Mouse (Mus musculus) thymus, postnatal 0 days (tissue): ENCODE measurements around the gene Pigyl. TPM values are rescaled to one million over a fixed set of nuclear protein-coding genes. Genes with fewer than 3 reads are reported as not detected.

Source experiments
- DNase-seq: peaks from one replicate; pipeline ENCODE4 v3.0.0-alpha.2; 2015; ENCODE audit warnings: low spot score
- polyA plus RNA-seq: library from polyadenylated mRNA; unstranded; fragments of >200 nt; fragmentation: Nextera tagmentation; extraction: Ambion mirVana; gene quantifications from 2 replicates; pipeline ENCODE4 v1.2.1, GENCODE M21; 2015

Gene Pigyl
- polyA plus RNA-seq, result 105 and 111 TPM in 2 replicates

- DNase-seq, result peak; percentile 98
These were observed at the start of gene Pigyl for GRCm38 (mm10) chr9:22156497-22157245. Gene Pigyl (plus strand): TSS chr9:22156846.

- DNase-seq, result no peak
These were observed 48.5 kb upstream of the Pigyl start for GRCm38 (mm10) chr9:22108194-22108593.

GRCm38 (mm10) chr9:22115635-22116034 is 41.0 kb upstream of the Pigyl start:
- no peak for DNase-seq

- peak; percentile 43 for DNase-seq
These were observed 40.6 kb upstream of the Pigyl start for GRCm38 (mm10) chr9:22116086-22116485.

- DNase-seq, result peak; percentile 98
These were observed 39.8 kb upstream of the Pigyl start, which contains the start of gene Elof1 for GRCm38 (mm10) chr9:22116740-22117426. Gene Elof1 (minus strand): TSS chr9:22117172.

GRCm38 (mm10) chr9:22117754-22118456 is 38.7 kb upstream of the Pigyl start:
- DNase-seq, result peak; percentile 89

- no peak for DNase-seq
These were observed 37.1 kb upstream of the Pigyl start for GRCm38 (mm10) chr9:22119543-22119942.

GRCm38 (mm10) chr9:22121545-22121944 is 35.1 kb upstream of the Pigyl start:
- DNase-seq, result no peak

GRCm38 (mm10) chr9:22122005-22122404 is 34.6 kb upstream of the Pigyl start:
- DNase-seq, result no peak

GRCm38 (mm10) chr9:22123069-22123609 is 33.5 kb upstream of the Pigyl start:
- no peak for DNase-seq

- no peak for DNase-seq
These were observed 32.5 kb upstream of the Pigyl start for GRCm38 (mm10) chr9:22124169-22124568.

GRCm38 (mm10) chr9:22125246-22126027 is 31.2 kb upstream of the Pigyl start:
- DNase-seq, result no peak

- peak; percentile 75 for DNase-seq
These were observed 25.2 kb upstream of the Pigyl start for GRCm38 (mm10) chr9:22131226-22131981.

- no peak for DNase-seq
These were observed 24.4 kb upstream of the Pigyl start for GRCm38 (mm10) chr9:22132220-22132619.

GRCm38 (mm10) chr9:22134246-22134890 is 22.3 kb upstream of the Pigyl start:
- DNase-seq, result peak; percentile 72

GRCm38 (mm10) chr9:22134988-22135643 is 21.5 kb upstream of the Pigyl start:
- DNase-seq, result peak; percentile 27

- peak; percentile 84 for DNase-seq
These were observed 20.8 kb upstream of the Pigyl start, which contains the start of gene Acp5 for GRCm38 (mm10) chr9:22135644-22136390. Gene Acp5 (minus strand): TSS chr9:22135711.
